In the genomic region with DNA sequence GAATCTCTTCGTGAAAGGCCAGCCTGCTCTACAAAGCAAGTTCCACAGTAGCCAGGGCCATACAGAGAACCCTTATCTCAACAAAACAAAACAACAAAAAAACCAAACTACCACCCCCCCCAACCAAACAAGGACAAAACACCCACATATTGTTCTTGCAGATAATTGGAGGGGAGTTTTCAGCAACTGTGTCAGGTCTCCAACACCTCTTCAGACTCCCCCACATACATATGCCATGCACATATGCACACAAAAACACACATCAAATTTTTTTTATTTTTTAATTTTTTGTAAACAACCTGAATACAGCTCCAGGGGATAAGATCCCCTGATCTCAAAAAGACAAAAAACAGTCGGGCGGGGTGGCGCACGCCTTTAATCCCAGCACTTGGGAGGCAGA, we compare ENCODE assay signal across 13 mouse cellular contexts. TPM values are rescaled to one million over a fixed set of nuclear protein-coding genes. Genes with fewer than 3 reads are reported as not detected.
A peak's percentile ranks its signal among the peaks of the same experiment; 100 is the strongest.
DNase-seq lines count a peak whose midpoint lies in the region; ATAC-seq and TF ChIP-seq lines count a peak whose summit lies in the region.
"Had no signal": no experiment of that assay in that cellular context is flagged by ENCODE, and none has a peak within 500 bp of the region (broad histone marks: within the 10 kb centered on the region; RNA-seq: fewer than 3 reads in every experiment).

No protein-coding gene starts in this region.

- no peaks in the 10 kb centered on the region for H3K9me3 ChIP-seq in midbrain, embryonic 13.5 days
- no peaks in the 10 kb centered on the region for H3K9me3 ChIP-seq in midbrain, embryonic 11.5 days (ENCODE audit: control insufficient read depth, low read length)
- H3K9me3 ChIP-seq in liver, embryonic 14.5 days (ENCODE audit: control insufficient read depth, low read length): no peaks in the 10 kb centered on the region

- no peaks in the 10 kb centered on the region for H3K27me3 ChIP-seq in midbrain, embryonic 13.5 days
- no peaks in the 10 kb centered on the region for H3K27me3 ChIP-seq in midbrain, embryonic 11.5 days (ENCODE audit: control insufficient read depth, insufficient read depth, low read length)
- no peaks in the 10 kb centered on the region for H3K27me3 ChIP-seq in liver, embryonic 14.5 days (ENCODE audit: control insufficient read depth, insufficient read depth, low read length)

- H3K4me1 ChIP-seq in midbrain, embryonic 13.5 days (replicated peaks): peaks cover 65% of the 10 kb centered on the region
- H3K4me1 ChIP-seq in midbrain, embryonic 11.5 days (ENCODE audit: control insufficient read depth, insufficient read depth, low read length): peaks cover 19% of the 10 kb centered on the region
- peaks cover 36 to 42% of the 10 kb centered on the region in 2 experiments for H3K4me1 ChIP-seq in liver, embryonic 14.5 days (replicated peaks; ENCODE audit: control insufficient read depth in 2 of 2, insufficient read depth in 2 of 2, low read length in 1 of 2)

- 91% methylated on average over 5 of the region's 5 CpGs for WGBS in midbrain, embryonic 13.5 days
- 92% methylated on average over 5 of the region's 5 CpGs for WGBS in midbrain, embryonic 11.5 days
- WGBS in liver, embryonic 14.5 days (ENCODE audit: insufficient replicate concordance): 52% methylated on average over 5 of the region's 5 CpGs

- H3K9ac ChIP-seq in midbrain, embryonic 13.5 days (replicated peaks): no peak overlapping the region
- no peak overlapping the region for H3K9ac ChIP-seq in midbrain, embryonic 11.5 days (ENCODE audit: low read length)
- H3K9ac ChIP-seq in liver, embryonic 14.5 days (replicated peaks): no peak overlapping the region; the same call in 1 of the 2 replicates

- intact Hi-C loops in gastrocnemius, adult 2 months (cut with DNase I): loop anchor here (1.0 kb wide), 1 partner anchor 72 kb away; the partner anchor contains the start of gene Senp3

- ATAC-seq in midbrain, embryonic 13.5 days: no peak
- ATAC-seq in midbrain, embryonic 11.5 days (ENCODE audit: low FRiP score): no peak
- ATAC-seq in liver, embryonic 14.5 days (ENCODE audit: insufficient read depth): no peak
- ATAC-seq: lung, postnatal 0 days had no signal

- H3K4me2 ChIP-seq in midbrain, embryonic 13.5 days (replicated peaks): peak overlapping the region; percentile 84
- no peak overlapping the region for H3K4me2 ChIP-seq in midbrain, embryonic 11.5 days
- H3K4me2 ChIP-seq in liver, embryonic 14.5 days (ENCODE audit: low read depth): peak overlapping the region; percentile 82

- no peak for DNase-seq in gastrocnemius, adult 2 months
- no peak for DNase-seq in gastrocnemius, postnatal 4 days (ENCODE audit: low spot score in 2 of 2)
- DNase-seq in midbrain, embryonic 11.5 days (ENCODE audit: low spot score, missing footprints): no peak
- no peak for DNase-seq in liver, embryonic 14.5 days (ENCODE audit: low read depth in 3 of 3, low spot score in 3 of 3)
- DNase-seq in embryo, embryonic 10 days (ENCODE audit: low spot score): no peak
- DNase-seq in adrenal gland, postnatal 36 days: no peak
- no peak for DNase-seq in embryo, embryonic 9.5 days (ENCODE audit: extremely low spot score)

- TF ChIP-seq CTCF in gastrocnemius, adult 2 months (IDR thresholded peaks at IDR 0.05): no peak
- no peak for TF ChIP-seq CTCF in liver, embryonic 14.5 days (IDR thresholded peaks at IDR 0.05; ENCODE audit: low read depth)

- peak; percentile 24; the same call in 1 of the 2 replicates for TF ChIP-seq EP300 in liver, embryonic 14.5 days (IDR thresholded peaks at IDR 0.05; ENCODE audit: low read depth)

- peak overlapping the region; percentile 41; the same call in 1 of the 2 replicates for H3K27ac ChIP-seq in gastrocnemius, adult 2 months
- no peak overlapping the region for H3K27ac ChIP-seq in midbrain, embryonic 13.5 days
- H3K27ac ChIP-seq in midbrain, embryonic 11.5 days (ENCODE audit: low read depth, low read length): no peak overlapping the region
- no peak overlapping the region for H3K27ac ChIP-seq in liver, embryonic 14.5 days

- H3K36me3 ChIP-seq in midbrain, embryonic 13.5 days: no peaks in the 10 kb centered on the region
- no peaks in the 10 kb centered on the region for H3K36me3 ChIP-seq in midbrain, embryonic 11.5 days (ENCODE audit: control insufficient read depth, insufficient read depth, low read length)
- peaks cover 14% of the 10 kb centered on the region for H3K36me3 ChIP-seq in liver, embryonic 14.5 days (replicated peaks; ENCODE audit: control insufficient read depth, insufficient read depth, low read depth)

- H3K4me3 ChIP-seq in gastrocnemius, adult 2 months: no peak overlapping the region; the same call in 1 of the 2 replicates
- H3K4me3 ChIP-seq in midbrain, embryonic 13.5 days (replicated peaks): peak overlapping the region; percentile 20; the same call in 1 of the 2 replicates
- H3K4me3 ChIP-seq in midbrain, embryonic 11.5 days (ENCODE audit: low read depth, low read length): no peak overlapping the region
- H3K4me3 ChIP-seq in liver, embryonic 14.5 days (ENCODE audit: insufficient read depth in 1 of 2, low read depth in 2 of 2, low read length in 2 of 2): no peak overlapping the region

RNA-seq across cellular contexts. Expression of gene Polr2a, which starts 4.2 kb away (rescaled TPM):
- total RNA-seq in gastrocnemius, adult 2 months (2021): 10 to 100 TPM; 26.9 to 35.4 TPM
- 10 to 100 TPM; 66.4 to 72.2 TPM for total RNA-seq in gastrocnemius, postnatal 4 days (2021)
- polyA plus RNA-seq in midbrain, embryonic 13.5 days (2015; fragmentation: Nextera tagmentation; extraction: Ambion mirVana): 22.7 and 24.9 TPM in 2 replicates
- 52.4 and 54.1 TPM in 2 replicates for polyA plus RNA-seq in midbrain, embryonic 11.5 days (2014; fragmentation: Nextera tagmentation; extraction: Ambion mirVana)
- 14.3 and 16.0 TPM in 2 replicates for polyA plus RNA-seq in liver, embryonic 14.5 days (2012; rRNA removed)
- 19.5 and 22.4 TPM in 2 replicates for polyA plus RNA-seq in liver, embryonic 14.5 days (2014; fragmentation: Nextera tagmentation; extraction: Ambion mirVana)
- total RNA-seq in adrenal gland, postnatal 36 days (2021): 10 to 100 TPM; 86.4 to 90.3 TPM

RNA-seq across cellular contexts. Expression of gene Slc35g3, which starts 7.5 kb away (rescaled TPM):
- not detected for total RNA-seq in gastrocnemius, adult 2 months (2021)
- total RNA-seq in gastrocnemius, postnatal 4 days (2021): under 1 TPM in 1 of 2 experiments, not detected in 1; 0.25 TPM
- 0.31 TPM in 1 of 2 replicates, not detected in the other for polyA plus RNA-seq in midbrain, embryonic 13.5 days (2015; fragmentation: Nextera tagmentation; extraction: Ambion mirVana)
- polyA plus RNA-seq in midbrain, embryonic 11.5 days (2014; fragmentation: Nextera tagmentation; extraction: Ambion mirVana): not detected in 2 replicates
- polyA plus RNA-seq in liver, embryonic 14.5 days (2012; rRNA removed): not detected in 2 replicates
- not detected in 2 replicates for polyA plus RNA-seq in liver, embryonic 14.5 days (2014; fragmentation: Nextera tagmentation; extraction: Ambion mirVana)
- not detected for total RNA-seq in adrenal gland, postnatal 36 days (2021)
- total RNA-seq: left cerebral cortex, postnatal 10 days had no signal
- polyA plus RNA-seq: inflammation-experienced regulatory T-cells, adult 6 months; large intestine, adult 2 months; neural tube, embryonic 11.5 days had no signal

RNA-seq across cellular contexts. Expression of gene Zbtb4, which starts 11.5 kb away (rescaled TPM):
- 10 to 100 TPM; 29.3 to 35.9 TPM for total RNA-seq in gastrocnemius, adult 2 months (2021)
- 10 to 100 TPM; 26.7 to 30.5 TPM for total RNA-seq in gastrocnemius, postnatal 4 days (2021)
- polyA plus RNA-seq in midbrain, embryonic 13.5 days (2015; fragmentation: Nextera tagmentation; extraction: Ambion mirVana): 2.9 and 3.2 TPM in 2 replicates
- polyA plus RNA-seq in midbrain, embryonic 11.5 days (2014; fragmentation: Nextera tagmentation; extraction: Ambion mirVana): 0.90 and 0.91 TPM in 2 replicates
- polyA plus RNA-seq in liver, embryonic 14.5 days (2012; rRNA removed): 1.4 and 1.5 TPM in 2 replicates
- 0.45 and 0.58 TPM in 2 replicates for polyA plus RNA-seq in liver, embryonic 14.5 days (2014; fragmentation: Nextera tagmentation; extraction: Ambion mirVana)
- 10 to 100 TPM; 57.7 to 63.8 TPM for total RNA-seq in adrenal gland, postnatal 36 days (2021)

RNA-seq across cellular contexts. Expression of gene Chrnb1, which starts 41.5 kb away (rescaled TPM):
- 10 to 100 TPM; 23.2 to 26.3 TPM for total RNA-seq in gastrocnemius, adult 2 months (2021)
- 100 to 1,000 TPM in 1 of 2 experiments, 10 to 100 TPM in 1; 95.1 to 110 TPM for total RNA-seq in gastrocnemius, postnatal 4 days (2021)
- 0.83 and 0.85 TPM in 2 replicates for polyA plus RNA-seq in midbrain, embryonic 13.5 days (2015; fragmentation: Nextera tagmentation; extraction: Ambion mirVana)
- 0.67 and 0.79 TPM in 2 replicates for polyA plus RNA-seq in midbrain, embryonic 11.5 days (2014; fragmentation: Nextera tagmentation; extraction: Ambion mirVana)
- 0.44 and 0.58 TPM in 2 replicates for polyA plus RNA-seq in liver, embryonic 14.5 days (2012; rRNA removed)
- 0.32 and 0.33 TPM in 2 replicates for polyA plus RNA-seq in liver, embryonic 14.5 days (2014; fragmentation: Nextera tagmentation; extraction: Ambion mirVana)
- total RNA-seq in adrenal gland, postnatal 36 days (2021): 1 to 10 TPM; 1.1 to 1.8 TPM

RNA-seq across cellular contexts. Expression of gene Fgf11, which starts 47.4 kb away (rescaled TPM):
- 1 to 10 TPM; 3.9 to 4.7 TPM for total RNA-seq in gastrocnemius, adult 2 months (2021)
- total RNA-seq in gastrocnemius, postnatal 4 days (2021): 10 to 100 TPM; 10.1 to 13.8 TPM
- 3.4 and 4.4 TPM in 2 replicates for polyA plus RNA-seq in midbrain, embryonic 13.5 days (2015; fragmentation: Nextera tagmentation; extraction: Ambion mirVana)
- polyA plus RNA-seq in midbrain, embryonic 11.5 days (2014; fragmentation: Nextera tagmentation; extraction: Ambion mirVana): 1.3 and 1.5 TPM in 2 replicates
- polyA plus RNA-seq in liver, embryonic 14.5 days (2012; rRNA removed): 0.41 and 0.42 TPM in 2 replicates
- polyA plus RNA-seq in liver, embryonic 14.5 days (2014; fragmentation: Nextera tagmentation; extraction: Ambion mirVana): 0.06 and 0.13 TPM in 2 replicates
- total RNA-seq in adrenal gland, postnatal 36 days (2021): 1 to 10 TPM; 3.9 to 8.6 TPM
- polyA plus RNA-seq: inflammation-experienced regulatory T-cells, adult 6 months had no signal
